Mouse (Mus musculus) natural killer cell, adult 2 months (primary cell): ENCODE measurements around the gene Unc5c.

Experiments
- DNase-seq, 2 experiments: peaks; one replicate each; pipeline ENCODE4 v3.0.0; 2022; ENCODE audit warnings: low spot score in 2 of 2

Unc5c gene

GRCm38 (mm10) chr3:141716371-141716770 is 251.4 kb downstream of the Unc5c start:
- DNase-seq: no peak

GRCm38 (mm10) chr3:141719050-141719449 is 254.0 kb downstream of the Unc5c start:
- DNase-seq: no peak

- DNase-seq: no peak
Observed at GRCm38 (mm10) chr3:141724499-141724898, 259.5 kb downstream of the Unc5c start.

GRCm38 (mm10) chr3:141725432-141725831 is 260.4 kb downstream of the Unc5c start:
- DNase-seq: no peak

GRCm38 (mm10) chr3:141733844-141734243 is 268.8 kb downstream of the Unc5c start:
- DNase-seq: no peak

GRCm38 (mm10) chr3:141735285-141735684 is 270.3 kb downstream of the Unc5c start:
- DNase-seq: no peak

GRCm38 (mm10) chr3:141745322-141745721 is 280.3 kb downstream of the Unc5c start:
- DNase-seq: no peak

GRCm38 (mm10) chr3:141748694-141749381 is 283.8 kb downstream of the Unc5c start:
- DNase-seq: no peak

GRCm38 (mm10) chr3:141752172-141752571 is 287.2 kb downstream of the Unc5c start:
- DNase-seq: no peak

GRCm38 (mm10) chr3:141757259-141757658 is 292.2 kb downstream of the Unc5c start:
- no peak for DNase-seq

GRCm38 (mm10) chr3:141778411-141778919 is 313.4 kb downstream of the Unc5c start:
- peak in 1 of 2 experiments; percentile 0 for DNase-seq

- no peak for DNase-seq
Observed at GRCm38 (mm10) chr3:141779186-141779585, 314.2 kb downstream of the Unc5c start.

GRCm38 (mm10) chr3:141782553-141782952 is 317.5 kb downstream of the Unc5c start:
- no peak for DNase-seq

GRCm38 (mm10) chr3:141791026-141791780 is 326.2 kb downstream of the Unc5c start:
- no peak for DNase-seq

- DNase-seq: no peak
Observed at GRCm38 (mm10) chr3:141792106-141792505, 327.1 kb downstream of the Unc5c start.

GRCm38 (mm10) chr3:141793755-141794154 is 328.7 kb downstream of the Unc5c start:
- DNase-seq: no peak

- DNase-seq: no peak
Observed at GRCm38 (mm10) chr3:141794371-141794770, 329.4 kb downstream of the Unc5c start.

- DNase-seq: no peak
Observed at GRCm38 (mm10) chr3:141797372-141797771, 332.4 kb downstream of the Unc5c start.

- DNase-seq: no peak
Observed at GRCm38 (mm10) chr3:141797789-141798188, 332.8 kb downstream of the Unc5c start.

GRCm38 (mm10) chr3:141804133-141804532 is 339.1 kb downstream of the Unc5c start:
- DNase-seq: no peak

GRCm38 (mm10) chr3:141809581-141809980 is 344.6 kb downstream of the Unc5c start:
- DNase-seq: no peak

- no peak for DNase-seq
Observed at GRCm38 (mm10) chr3:141810944-141811343, 345.9 kb downstream of the Unc5c start.

GRCm38 (mm10) chr3:141811348-141811747 is 346.3 kb downstream of the Unc5c start:
- DNase-seq: no peak
